Mouse (Mus musculus) cortical plate, adult 2 months (tissue): ENCODE measurements around the gene Tmcc3.

ENCODE experiments used
- CTCF ChIP-seq: fragments of 200-500 bp; IDR thresholded peaks from 2 replicates; pipeline ENCODE4 v1.5.1; 2011; ENCODE audit warnings: mild to moderate bottlenecking, control low read depth, low read length; ENCODE audit not compliant: insufficient read depth; ENCODE audit errors: extremely low read depth
- POLR2A ChIP-seq: fragments of 200-500 bp; IDR thresholded peaks from 2 replicates; pipeline ENCODE4 v1.6.1; 2011; ENCODE audit warnings: mild to moderate bottlenecking, low read length, control low read depth; ENCODE audit not compliant: insufficient read depth; ENCODE audit errors: extremely low read depth

- TF ChIP-seq CTCF = no peak
- TF ChIP-seq POLR2A = no peak
These were observed 320.5 kb downstream of the Tmcc3 start for GRCm38 (mm10) chr10:94632245-94632644.
